Mouse (Mus musculus): Measurements from ENCODE around the gene Smim14.
A peak's percentile ranks its signal among the peaks of the same experiment; 100 is the strongest.
"Not testable (repeated sequence)": the region's sequence is repeated elsewhere in the genome, so short reads cannot be mapped to it uniquely, and the experiment has no call there.

Gene Smim14

DNA sequence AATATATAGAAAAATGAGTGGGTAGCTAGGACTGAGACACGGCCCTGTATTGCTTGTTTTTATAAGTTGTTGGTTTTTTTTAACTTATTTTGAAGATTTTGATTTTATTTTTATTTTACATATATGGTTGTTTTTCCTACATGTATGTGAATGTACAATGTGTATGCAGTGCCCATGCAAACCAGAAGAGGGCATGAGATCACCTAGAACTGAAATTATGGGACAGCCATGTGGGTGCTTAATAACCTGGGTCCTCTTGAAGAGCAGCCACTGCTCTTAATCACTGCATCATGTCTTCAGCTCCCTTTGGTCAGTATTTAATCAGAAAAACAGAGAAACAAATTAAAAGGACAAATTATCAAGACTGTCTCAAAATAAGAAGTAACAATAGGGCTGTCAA lies 15.2 kb downstream of the Smim14 start:
- DNase-seq (ENCODE audit: low spot score), result no peak

DNA sequence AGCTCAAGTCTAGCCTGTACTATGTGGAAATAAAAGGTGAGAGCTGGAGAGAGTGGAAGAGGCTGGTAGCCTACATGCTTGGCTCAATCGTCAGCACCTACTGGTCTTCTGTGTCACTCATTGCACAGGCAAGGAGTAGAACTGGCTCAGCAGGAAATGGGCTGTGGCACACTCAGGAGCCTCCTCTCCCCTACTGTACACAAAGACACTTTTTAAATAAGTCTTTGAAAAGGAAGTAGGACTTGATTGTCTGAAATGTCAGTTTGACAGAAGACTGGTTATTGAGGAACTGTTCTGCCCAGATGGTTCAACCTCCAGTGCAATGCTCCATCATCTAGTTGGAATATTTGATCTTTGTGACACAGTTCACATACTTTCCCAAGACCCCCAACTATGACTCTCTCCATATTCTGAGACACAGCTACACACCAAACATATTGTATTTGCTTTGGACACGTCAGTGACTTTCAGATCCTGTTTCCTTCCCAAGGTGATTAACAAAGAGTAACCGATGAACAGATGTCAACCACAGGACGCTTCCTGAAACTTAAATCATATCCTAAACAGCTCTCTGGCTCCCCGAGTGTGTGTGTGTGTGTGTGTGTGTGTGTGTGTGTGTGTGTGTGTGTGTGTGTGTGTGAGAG lies 22.2 kb downstream of the Smim14 start:
- DNase-seq (ENCODE audit: low spot score), result no peak

DNA sequence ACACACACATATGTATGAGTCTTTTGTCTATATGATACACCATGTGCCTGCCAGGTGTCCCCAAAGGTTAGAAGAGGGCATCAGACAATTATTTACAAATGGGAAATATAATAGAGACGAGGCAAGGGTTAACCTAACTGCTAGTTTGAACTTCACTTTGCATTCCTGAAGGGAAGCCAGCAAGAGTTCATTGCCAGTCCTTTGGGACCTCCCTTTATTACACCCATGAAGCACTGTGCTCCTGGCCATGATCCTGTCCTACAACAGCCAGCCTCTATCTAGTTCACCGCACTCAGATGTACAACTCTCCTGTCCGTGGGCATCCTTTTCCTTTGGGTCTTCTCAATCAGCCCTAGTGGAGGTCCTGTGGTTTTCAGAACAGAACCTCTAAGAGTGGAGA lies 23.5 kb downstream of the Smim14 start:
- DNase-seq (ENCODE audit: low spot score), result peak; percentile 11

DNA sequence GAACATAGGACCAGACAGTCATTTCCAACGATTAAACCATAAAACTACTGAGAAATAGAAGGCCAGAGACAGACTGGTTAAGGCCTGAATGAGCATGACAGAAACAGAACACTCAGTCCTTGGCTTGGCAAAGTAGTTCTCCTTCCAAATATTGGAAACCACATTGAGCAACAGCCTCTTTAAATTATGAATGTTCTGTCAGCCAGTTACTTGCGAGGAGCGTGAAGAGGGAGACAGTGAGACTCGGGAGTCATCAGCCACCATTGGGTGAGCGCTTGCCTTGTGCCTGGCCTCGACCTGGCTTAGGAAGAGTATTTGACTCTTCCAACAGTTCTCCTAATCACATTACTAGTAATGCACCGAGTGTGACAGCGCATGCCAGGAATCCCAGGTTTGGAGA lies 28.6 kb downstream of the Smim14 start:
- DNase-seq (ENCODE audit: low spot score), result no peak

DNA sequence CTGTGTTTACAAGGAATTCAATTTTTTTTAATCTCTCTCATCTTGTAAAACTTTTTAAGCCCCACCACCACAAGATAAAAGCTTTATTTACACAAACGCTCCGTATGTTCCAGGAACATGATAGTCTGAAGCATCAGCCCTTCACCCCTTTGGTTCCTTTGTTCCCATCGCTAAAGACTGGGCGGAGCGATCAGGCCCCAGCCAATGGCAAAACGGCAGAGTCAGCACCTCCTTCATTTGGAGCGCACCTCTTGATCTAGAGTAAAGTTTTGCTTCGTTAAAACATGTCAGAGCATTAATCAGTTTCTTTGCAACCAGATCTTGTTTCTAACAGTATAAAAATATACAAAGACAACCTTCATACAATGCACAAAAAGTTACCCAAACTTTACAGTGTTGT lies 31.2 kb downstream of the Smim14 start:
- no peak for DNase-seq (ENCODE audit: low spot score)

DNA sequence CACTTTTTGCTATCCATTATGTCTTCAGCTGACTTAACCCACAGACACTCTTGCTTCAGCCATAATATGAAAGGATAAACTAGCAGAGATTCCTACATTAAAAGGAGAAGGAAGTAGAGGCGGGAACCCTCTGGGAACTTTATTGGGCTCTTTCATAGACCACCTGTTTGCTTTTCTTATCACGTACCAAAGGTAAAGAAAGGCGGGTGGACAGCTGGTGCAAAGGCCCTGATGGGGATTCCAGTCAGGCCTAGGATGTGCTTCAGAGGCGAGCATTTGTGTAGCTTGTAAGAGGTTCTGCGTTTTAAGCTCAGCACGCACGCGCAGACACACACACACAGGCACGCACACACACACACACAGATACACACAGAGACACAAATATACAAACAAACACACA lies 35.6 kb downstream of the Smim14 start:
- no peak for DNase-seq (ENCODE audit: low spot score)

DNA sequence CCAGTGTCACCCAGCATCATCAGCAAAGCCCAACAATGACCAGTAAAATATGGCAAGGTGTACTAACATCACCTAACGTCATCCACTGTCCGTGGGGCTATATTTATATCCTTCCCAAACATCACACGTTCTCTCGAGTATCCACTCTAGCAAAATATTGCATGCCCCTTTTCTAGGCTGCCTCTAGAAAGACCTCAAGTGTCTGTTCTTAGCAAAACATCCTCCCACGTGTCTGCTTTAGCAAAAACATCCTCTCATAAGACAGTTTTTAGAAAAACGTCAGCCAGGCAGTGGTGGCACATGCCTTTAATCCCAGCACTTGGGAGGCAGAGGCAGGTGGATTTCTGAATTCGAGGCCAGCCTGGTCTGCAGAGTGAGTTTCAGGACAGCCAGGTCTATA lies 36.8 kb downstream of the Smim14 start:
- DNase-seq (ENCODE audit: low spot score), result no peak

DNA sequence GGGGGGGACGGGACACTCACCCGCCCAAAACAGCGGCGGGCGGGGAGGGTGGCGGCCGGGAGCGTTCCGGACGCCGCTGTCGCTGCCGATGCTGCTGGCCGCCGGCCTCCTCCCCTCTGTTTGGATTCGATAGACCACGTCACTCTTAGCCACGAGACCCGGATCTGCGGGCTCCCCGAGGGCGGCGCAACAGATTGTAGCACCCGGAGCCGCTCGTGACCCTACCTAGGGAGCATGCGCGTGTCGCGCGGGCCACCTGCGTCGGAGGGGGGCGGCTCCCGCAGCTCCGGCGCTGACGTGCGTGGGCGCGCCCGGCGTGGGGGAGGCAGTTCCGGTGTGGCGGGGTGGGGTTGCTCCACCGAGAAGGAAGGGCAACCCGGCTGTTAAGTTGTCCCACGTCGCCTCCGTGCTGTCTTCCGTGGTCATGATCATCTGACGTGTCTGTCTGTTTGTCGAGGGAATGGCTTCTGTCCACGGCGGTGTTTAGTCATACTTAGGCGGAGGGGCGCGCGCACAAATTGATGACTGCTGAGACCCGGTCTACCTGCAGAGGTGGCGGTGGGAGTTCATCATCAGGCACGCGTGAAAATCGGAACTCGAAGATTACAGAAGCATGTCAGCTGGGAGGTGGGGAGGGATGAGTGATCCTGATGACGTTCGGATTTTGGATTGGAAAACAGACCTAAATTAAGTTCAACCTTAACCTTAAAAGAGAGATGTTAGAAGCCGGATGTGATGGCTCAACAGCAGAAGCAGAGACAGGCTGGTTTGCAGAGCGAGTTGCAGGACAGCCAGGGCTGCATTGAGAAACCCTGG lies 44.1 kb downstream of the Smim14 start, which contains the start of gene Gm43552:
Gene Gm43552, minus strand, starts transcription at position 118 of the 816 bp plus-strand sequence.
- DNase-seq (ENCODE audit: low spot score), result peak; percentile 89

DNA sequence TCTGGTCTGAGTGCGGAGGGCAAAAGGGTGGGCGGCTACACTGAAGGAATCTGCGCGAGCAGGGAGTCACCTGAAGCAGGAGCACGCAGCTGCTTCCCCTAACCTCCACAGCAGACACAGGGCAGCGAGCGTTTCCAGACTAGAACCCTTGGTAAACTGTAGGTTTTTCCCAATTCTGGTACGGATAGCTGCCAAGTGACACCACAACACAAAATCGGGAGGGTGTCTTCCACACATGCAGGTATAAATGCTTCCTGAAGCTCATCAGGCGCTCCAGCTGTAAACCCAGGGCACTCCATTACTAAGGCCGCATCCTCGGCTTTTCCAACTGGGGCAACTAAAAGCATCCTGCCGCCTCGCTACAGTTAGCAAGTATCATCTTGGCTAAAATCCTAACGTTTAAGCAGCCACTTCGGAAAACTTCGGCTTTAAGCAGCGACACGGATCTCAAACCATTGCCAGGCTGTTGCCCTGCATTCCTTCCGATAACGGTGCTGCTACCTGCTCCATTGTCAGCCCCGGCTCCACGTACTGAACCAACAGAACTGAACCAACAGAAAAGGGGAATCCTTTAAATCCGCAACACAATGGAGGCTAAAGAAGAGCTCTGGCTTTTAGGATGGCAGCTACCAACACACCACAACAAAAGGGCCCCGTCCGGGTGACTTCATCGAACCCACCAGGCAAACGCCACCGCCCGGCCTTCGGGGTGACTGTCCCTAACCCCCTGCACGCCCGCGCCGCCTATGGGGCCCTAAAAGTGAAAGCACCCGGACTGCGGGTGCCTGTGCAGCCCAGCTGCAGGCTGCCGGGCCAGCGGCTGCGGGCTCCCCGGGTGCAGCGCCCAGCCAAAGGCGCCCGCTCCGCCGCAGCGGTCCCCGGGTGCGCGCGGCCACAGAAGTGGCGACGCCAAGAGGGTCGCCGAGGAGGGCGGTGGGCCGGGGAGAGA lies 44.9 kb downstream of the Smim14 start:
- peak; percentile 48 for DNase-seq (ENCODE audit: low spot score)

DNA sequence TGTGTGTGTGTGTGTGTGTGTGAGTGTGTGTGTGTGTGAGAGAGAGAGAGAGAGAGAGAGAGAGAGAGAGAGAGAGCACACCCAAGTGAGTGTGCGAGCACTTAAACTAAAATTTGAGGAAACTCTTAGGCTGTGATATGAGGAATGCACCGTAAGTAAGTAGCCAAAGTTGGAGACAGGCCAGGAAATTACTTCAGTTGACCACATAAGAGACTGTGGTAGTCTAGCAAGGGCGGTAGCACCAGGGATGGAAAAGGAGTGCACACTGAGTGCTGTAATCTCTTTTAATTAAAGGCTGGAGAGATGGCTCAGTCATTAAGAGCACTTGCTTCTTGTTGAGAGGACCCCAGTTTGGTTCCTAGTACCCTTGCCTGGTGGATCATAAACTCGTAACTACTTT lies 47.2 kb downstream of the Smim14 start:
- no peak for DNase-seq (ENCODE audit: low spot score)

DNA sequence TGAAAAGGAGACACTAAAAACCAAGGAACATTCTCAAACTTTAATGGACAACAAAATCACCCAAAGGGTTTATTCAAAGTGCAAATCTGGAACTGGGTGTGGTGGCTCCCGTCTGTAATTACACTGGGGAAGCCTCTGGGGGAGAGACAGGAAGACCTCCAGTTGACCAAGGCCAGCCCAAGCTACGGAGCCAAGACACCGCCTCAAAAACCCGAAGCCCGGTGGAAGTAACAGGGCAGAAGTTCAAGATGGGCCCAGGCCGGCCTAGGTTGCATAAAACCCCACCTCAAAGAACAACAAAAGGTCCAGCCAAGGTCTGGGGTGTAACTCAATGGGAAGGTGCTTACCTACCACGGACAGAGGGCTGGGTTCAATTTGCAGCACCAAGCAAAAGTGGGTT lies 48.3 kb downstream of the Smim14 start:
- no peak for DNase-seq (ENCODE audit: low spot score)

DNA sequence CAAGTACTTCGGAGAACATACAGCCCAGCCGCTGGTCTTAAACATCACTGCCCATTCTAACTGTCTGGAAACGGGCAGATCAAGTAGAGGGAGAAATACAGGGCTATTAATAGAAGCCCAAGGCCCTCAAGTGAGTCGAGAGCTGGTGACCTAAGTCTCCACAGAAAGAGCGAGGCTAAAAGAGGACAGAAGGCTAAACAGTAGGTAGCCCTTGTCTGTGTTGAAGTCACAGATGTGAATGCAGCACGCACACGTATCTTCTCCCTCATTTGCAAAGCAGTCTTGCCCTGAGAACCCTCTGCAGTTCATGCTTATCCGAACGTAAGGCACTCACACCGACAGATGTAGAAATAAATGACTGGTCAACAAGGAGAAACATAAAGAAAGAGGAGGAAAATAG lies 49.6 kb downstream of the Smim14 start:
- DNase-seq (ENCODE audit: low spot score), result no peak

DNA sequence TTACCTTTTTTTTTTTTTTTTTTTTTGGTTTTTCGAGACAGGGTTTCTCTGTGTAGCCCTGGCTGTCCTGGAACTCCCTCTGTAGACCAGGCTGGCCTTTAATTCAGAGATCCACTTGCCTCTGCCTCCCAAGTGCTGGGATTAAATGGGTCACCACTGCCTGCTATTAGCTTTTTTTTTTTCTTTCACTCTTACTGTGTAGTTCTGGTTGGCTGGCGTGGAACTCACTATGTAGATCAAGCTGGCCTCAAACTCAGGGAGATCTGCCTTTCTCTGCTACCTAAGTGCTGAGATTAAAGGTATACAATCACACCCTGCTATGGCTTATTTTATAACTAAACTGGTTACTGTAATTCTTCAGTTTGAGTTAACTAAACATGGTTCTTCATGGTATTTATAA lies 50.5 kb downstream of the Smim14 start:
- DNase-seq (ENCODE audit: low spot score), result no peak

DNA sequence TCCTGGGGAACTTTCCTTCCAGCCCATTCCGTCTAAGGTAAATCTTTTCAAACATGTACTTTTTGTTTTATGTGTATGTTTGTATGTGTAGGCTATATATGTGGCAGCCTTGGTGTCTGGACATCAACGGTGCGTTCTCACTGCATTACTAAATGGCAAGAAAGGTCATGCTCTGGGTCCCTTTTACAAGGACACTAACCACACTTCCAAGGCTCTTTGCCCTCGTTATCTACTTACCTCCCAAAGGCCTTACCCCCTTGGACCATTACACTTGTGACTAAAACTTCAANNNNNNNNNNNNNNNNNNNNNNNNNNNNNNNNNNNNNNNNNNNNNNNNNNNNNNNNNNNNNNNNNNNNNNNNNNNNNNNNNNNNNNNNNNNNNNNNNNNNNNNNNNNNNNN lies 54.0 kb downstream of the Smim14 start:
- DNase-seq (ENCODE audit: low spot score), result no peak

DNA sequence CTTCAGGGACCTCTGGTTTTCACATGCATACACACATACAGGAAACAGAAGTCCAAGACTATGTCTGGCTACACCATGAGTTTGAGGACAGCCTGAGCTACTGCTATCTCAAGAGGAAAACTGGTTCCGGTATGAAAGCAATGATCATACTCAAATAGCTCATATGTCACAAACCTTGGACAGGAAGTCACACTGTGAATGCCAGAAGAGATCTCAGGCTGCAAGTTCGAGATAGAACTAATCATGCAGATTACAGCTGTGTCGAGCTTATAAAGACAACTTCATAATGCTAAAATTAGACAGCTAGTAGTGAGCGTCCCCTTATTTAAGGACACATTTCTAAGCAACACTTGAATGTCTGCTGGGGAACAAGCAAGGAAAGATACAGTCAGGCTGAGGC lies 56.5 kb downstream of the Smim14 start:
- DNase-seq (ENCODE audit: low spot score), result no peak

DNA sequence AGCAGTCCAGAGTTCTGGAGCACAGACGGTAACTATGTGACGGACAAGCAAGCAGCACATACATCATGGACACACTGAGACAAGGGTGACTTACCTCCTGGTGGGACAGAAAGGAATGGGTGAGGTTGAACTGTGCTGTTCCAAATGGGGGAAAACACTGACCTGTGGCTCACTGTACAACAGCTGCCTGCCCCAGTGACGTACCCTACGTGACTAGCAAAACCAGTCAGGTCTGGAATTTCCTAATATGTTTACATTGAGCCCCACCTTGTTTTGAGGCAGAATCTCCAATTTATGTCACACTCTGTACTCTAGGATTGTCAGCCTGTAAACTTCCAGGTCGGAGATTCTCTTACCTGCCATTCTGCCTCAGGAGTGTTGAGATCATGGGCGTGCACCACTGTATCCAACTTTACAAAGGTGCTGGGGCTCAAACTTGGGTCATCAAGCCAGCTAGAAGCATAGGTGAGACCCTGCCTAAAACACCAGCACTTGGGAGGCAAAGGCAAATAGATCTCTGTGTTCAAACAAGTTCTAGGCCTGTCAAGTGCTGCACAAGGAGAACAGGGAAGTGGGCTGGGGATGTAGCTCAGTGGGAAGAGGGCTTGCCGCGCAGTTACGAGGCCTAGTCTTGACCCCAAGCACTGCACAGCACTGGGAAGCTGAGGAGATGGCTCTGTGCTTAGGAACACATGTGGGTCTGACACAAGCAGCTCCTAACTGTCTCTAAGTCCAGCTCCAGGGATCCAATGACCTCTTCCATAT lies 57.1 kb downstream of the Smim14 start:
- no peak for DNase-seq (ENCODE audit: low spot score)

DNA sequence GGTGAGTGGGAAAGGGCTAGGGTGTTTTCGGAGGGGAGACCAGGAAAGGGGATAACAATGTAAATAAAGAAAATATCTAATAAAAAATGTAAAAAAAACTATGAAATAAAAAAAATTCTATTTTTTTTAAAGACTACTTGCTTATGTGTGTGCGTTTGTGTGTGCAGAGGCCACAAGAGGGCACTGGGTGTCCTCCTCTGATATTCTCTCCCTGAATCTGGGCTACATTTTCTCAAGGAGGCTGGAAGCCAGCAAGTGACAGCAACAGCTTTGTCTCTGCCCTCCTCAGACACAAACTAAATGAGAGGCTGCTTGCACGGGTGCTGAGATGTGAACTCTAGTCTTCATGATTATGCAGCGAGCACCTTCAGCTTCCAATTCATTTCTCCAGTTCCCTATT lies 58.8 kb downstream of the Smim14 start:
- no peak for DNase-seq (ENCODE audit: low spot score)

DNA sequence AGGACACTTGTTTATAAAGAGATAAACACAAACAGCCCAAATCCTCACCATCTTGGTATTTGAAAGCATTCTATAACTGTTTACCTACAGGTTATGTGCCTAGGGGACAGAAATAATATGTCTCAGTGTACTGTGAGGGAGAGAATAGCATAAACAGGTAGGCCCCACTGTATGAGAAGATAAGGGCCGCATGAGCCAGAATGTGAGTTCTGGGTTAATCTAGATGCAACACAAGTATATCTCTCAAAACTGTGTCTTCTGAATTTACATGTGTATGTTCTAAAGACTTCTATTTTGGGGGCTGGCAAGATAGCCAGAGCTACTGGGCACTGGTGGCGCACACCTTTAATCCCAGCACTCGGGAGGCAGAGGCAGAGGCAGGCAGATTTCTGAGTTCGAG lies 60.2 kb downstream of the Smim14 start:
- DNase-seq (ENCODE audit: low spot score), result not testable (repeated sequence)

DNA sequence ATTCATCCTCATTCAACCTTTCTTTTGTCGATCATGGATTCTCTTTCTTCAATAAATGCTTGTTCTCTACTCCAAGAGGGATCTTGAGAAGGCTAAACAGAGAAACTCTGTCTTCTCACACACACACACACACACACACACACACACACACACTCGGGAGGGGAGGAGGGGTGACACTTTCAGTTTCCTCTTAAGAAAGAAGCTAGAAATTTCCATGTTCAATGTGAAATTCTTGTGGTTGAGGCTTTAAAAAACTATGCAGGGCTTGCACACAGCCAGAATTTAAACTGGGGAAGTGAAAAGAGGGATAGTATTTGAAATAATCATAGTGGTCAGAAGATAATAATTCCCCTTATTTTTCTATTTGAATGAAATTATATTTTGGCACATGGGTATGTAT lies 61.2 kb downstream of the Smim14 start:
- no peak for DNase-seq (ENCODE audit: low spot score)

DNA sequence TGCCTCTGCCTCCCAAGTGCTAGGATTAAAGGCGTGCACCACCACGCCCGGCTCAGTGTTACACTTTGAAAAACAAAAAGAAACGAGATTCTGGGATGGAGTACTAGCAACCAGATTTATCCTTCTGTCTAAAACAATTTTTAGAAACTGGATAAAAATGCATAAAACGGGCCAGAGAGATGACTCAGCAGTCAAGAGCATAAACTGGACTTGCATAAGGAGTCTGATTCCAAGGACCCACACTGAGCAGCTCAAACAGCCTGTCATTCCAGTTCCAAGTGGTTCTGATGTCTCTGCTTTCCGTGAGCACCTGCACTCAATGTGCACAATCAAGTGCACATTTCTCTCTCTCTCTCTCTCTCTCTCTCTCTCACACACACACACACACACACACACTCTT lies 67.2 kb downstream of the Smim14 start:
- no peak for DNase-seq (ENCODE audit: low spot score)

DNA sequence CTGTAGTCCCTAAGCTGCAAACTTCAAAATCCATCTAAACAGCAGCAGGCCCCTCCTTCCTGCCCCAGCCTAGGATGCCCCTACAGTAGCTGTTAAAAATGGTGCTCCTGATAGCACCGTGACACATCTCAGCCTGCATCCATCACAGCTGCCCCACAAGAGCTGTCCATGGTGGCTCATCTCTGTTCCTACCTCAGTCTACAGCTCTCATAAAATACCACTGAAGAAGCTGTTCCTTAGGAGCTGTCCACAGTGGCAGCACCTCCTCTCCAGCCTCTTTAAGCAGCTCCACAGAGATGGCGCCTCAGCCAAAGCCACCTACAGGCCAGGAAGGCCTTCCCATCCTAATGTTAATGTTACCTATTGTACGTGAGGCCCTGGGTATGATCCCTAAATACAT lies 70.1 kb downstream of the Smim14 start:
- DNase-seq (ENCODE audit: low spot score), result no peak

DNA sequence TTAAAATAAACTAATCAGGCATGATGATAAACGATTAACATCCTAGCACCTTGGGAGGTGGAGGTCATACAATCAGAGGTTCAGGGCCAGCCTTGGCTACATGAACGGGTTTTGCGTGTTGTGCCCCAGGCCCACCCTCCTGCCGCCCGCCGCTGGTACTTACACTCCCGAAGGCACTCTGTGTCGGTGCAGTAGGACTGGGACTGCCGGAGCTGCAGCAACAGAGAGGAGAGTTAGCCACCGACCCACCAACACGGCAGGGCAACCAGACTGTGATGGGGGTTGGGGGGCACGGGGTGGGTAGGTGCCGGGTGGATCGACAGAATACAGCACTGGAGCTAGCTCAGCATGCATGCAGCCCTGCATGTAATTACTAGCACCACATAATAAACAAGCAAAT lies 76.6 kb downstream of the Smim14 start:
- DNase-seq (ENCODE audit: low spot score), result no peak

Measured in ovary, postnatal 14 days (tissue).